Mouse (Mus musculus): ENCODE data around the gene Xpnpep2. TPM values are rescaled to one million over a fixed set of nuclear protein-coding genes. Genes with fewer than 3 reads are reported as not detected.

Gene Xpnpep2
- polyA plus RNA-seq, 1 experiment from 2014 or later = 0.05 TPM

GRCm38 (mm10) chrX:48153414-48153813, 44.9 kb downstream of the Xpnpep2 start:
- Histone ChIP-seq H3K4me1 (ENCODE audit: insufficient read depth) (peaks cover 16% of the 10 kb centered on the region), H3K4me2 (ENCODE audit: low read depth, low read length) (no peak overlapping the region), H3K4me3 (ENCODE audit: low read depth, low read length) (no peak overlapping the region), H3K27ac (ENCODE audit: low read depth) (no peak overlapping the region), H3K36me3 (replicated peaks; ENCODE audit: insufficient read depth, low read length) (peaks cover 3% of the 10 kb centered on the region; the same call in 1 of the 2 replicates), H3K9me3 (ENCODE audit: low read length) (no peaks in the 10 kb centered on the region), H3K9ac (replicated peaks) (no peak overlapping the region), H3K27me3 (ENCODE audit: insufficient read depth, low read length) (no peaks in the 10 kb centered on the region)
- TF ChIP-seq CTCF (IDR thresholded peaks at IDR 0.05; ENCODE audit: low read depth) (no peak), EP300 (IDR thresholded peaks at IDR 0.05; ENCODE audit: low read depth) (peak; percentile 91)
- peak; percentile 88 for ATAC-seq
- DNase-seq = no peak
- 34% methylated on average over 2 of the region's 2 CpGs for WGBS (ENCODE audit: insufficient replicate concordance)

- ATAC-seq = no peak
- DNase-seq = no peak
- TF ChIP-seq EP300 (IDR thresholded peaks at IDR 0.05; ENCODE audit: low read depth) = no peak
- no peak for TF ChIP-seq CTCF (IDR thresholded peaks at IDR 0.05; ENCODE audit: low read depth)
- Histone ChIP-seq H3K27ac (ENCODE audit: low read depth) (0 out of 2 replicates have a peak overlapping the region, but pooled peaks have one; percentile 29), H3K36me3 (replicated peaks; ENCODE audit: insufficient read depth, low read length) (peaks cover 3% of the 10 kb centered on the region; the same call in 1 of the 2 replicates), H3K4me1 (ENCODE audit: insufficient read depth) (peaks cover 16% of the 10 kb centered on the region), H3K9me3 (ENCODE audit: low read length) (no peaks in the 10 kb centered on the region), H3K4me2 (ENCODE audit: low read depth, low read length) (no peak overlapping the region), H3K9ac (replicated peaks) (no peak overlapping the region), H3K4me3 (ENCODE audit: low read depth, low read length) (no peak overlapping the region), H3K27me3 (ENCODE audit: insufficient read depth, low read length) (no peaks in the 10 kb centered on the region)
- WGBS (ENCODE audit: insufficient replicate concordance) = 47% methylated on average over 2 of the region's 2 CpGs
Measured at GRCm38 (mm10) chrX:48153949-48154348, 45.4 kb downstream of the Xpnpep2 start.

GRCm38 (mm10) chrX:48155489-48155888, 47.0 kb downstream of the Xpnpep2 start:
- no peak overlapping the region for H3K4me3 ChIP-seq (ENCODE audit: low read depth, low read length)
- DNase-seq = no peak
- no peaks in the 10 kb centered on the region for H3K27me3 ChIP-seq (ENCODE audit: insufficient read depth, low read length)
- H3K4me1 ChIP-seq (ENCODE audit: insufficient read depth) = peaks cover 16% of the 10 kb centered on the region
- WGBS (ENCODE audit: insufficient replicate concordance) = 81% methylated on average over 6 of the region's 6 CpGs
- H3K9me3 ChIP-seq (ENCODE audit: low read length) = no peaks in the 10 kb centered on the region
- H3K4me2 ChIP-seq (ENCODE audit: low read depth, low read length) = no peak overlapping the region
- ATAC-seq = no peak
- no peak overlapping the region for H3K9ac ChIP-seq (replicated peaks)
- peaks cover 3% of the 10 kb centered on the region; the same call in 1 of the 2 replicates for H3K36me3 ChIP-seq (replicated peaks; ENCODE audit: insufficient read depth, low read length)
- TF ChIP-seq EP300 (IDR thresholded peaks at IDR 0.05; ENCODE audit: low read depth) (no peak), CTCF (IDR thresholded peaks at IDR 0.05; ENCODE audit: low read depth) (no peak)
- no peak overlapping the region for H3K27ac ChIP-seq (ENCODE audit: low read depth)

GRCm38 (mm10) chrX:48157396-48157795, 48.9 kb downstream of the Xpnpep2 start:
- no peaks in the 10 kb centered on the region for H3K9me3 ChIP-seq (ENCODE audit: low read length)
- whole genome bisulfite sequencing (ENCODE audit: insufficient replicate concordance) = 83% methylated on average over 8 of the region's 8 CpGs
- peaks cover 3% of the 10 kb centered on the region; the same call in 1 of the 2 replicates for H3K36me3 ChIP-seq (replicated peaks; ENCODE audit: insufficient read depth, low read length)
- no peak overlapping the region for H3K9ac ChIP-seq (replicated peaks)
- H3K27ac ChIP-seq (ENCODE audit: low read depth) = no peak overlapping the region
- TF ChIP-seq CTCF (IDR thresholded peaks at IDR 0.05; ENCODE audit: low read depth) (no peak), EP300 (IDR thresholded peaks at IDR 0.05; ENCODE audit: low read depth) (no peak)
- no peaks in the 10 kb centered on the region for H3K27me3 ChIP-seq (ENCODE audit: insufficient read depth, low read length)
- no peak overlapping the region for H3K4me3 ChIP-seq (ENCODE audit: low read depth, low read length)
- no peak overlapping the region for H3K4me2 ChIP-seq (ENCODE audit: low read depth, low read length)
- no peak for DNase-seq
- peaks cover 12% of the 10 kb centered on the region for H3K4me1 ChIP-seq (ENCODE audit: insufficient read depth)
- no peak for ATAC-seq

GRCm38 (mm10) chrX:48158229-48158919, 49.8 kb downstream of the Xpnpep2 start:
- H3K9ac ChIP-seq (replicated peaks) = no peak overlapping the region
- TF ChIP-seq EP300 (IDR thresholded peaks at IDR 0.05; ENCODE audit: low read depth) (no peak), CTCF (IDR thresholded peaks at IDR 0.05; ENCODE audit: low read depth) (no peak)
- peaks cover 3% of the 10 kb centered on the region; the same call in 1 of the 2 replicates for H3K36me3 ChIP-seq (replicated peaks; ENCODE audit: insufficient read depth, low read length)
- WGBS (ENCODE audit: insufficient replicate concordance) = 78% methylated on average over 11 of the region's 11 CpGs
- H3K9me3 ChIP-seq (ENCODE audit: low read length) = no peaks in the 10 kb centered on the region
- ATAC-seq (no peak), DNase-seq (no peak)
- peaks cover 3% of the 10 kb centered on the region; the same call in 1 of the 2 replicates for H3K4me1 ChIP-seq (ENCODE audit: insufficient read depth)
- no peak overlapping the region for H3K4me3 ChIP-seq (ENCODE audit: low read depth, low read length)
- H3K27me3 ChIP-seq (ENCODE audit: insufficient read depth, low read length) = no peaks in the 10 kb centered on the region
- no peak overlapping the region for H3K27ac ChIP-seq (ENCODE audit: low read depth)
- no peak overlapping the region for H3K4me2 ChIP-seq (ENCODE audit: low read depth, low read length)

- 85% methylated on average over 1 of the region's 1 CpGs for WGBS (ENCODE audit: insufficient replicate concordance)
- no peak overlapping the region for H3K27ac ChIP-seq (ENCODE audit: low read depth)
- TF ChIP-seq CTCF (IDR thresholded peaks at IDR 0.05; ENCODE audit: low read depth) (no peak), EP300 (IDR thresholded peaks at IDR 0.05; ENCODE audit: low read depth) (no peak)
Measured at GRCm38 (mm10) chrX:48169892-48170291, 61.4 kb downstream of the Xpnpep2 start.

More at GRCm38 (mm10) chrX:48169892-48170291, 61.4 kb downstream of the Xpnpep2 start:
- Histone ChIP-seq H3K4me2 (ENCODE audit: low read depth, low read length) (no peak overlapping the region), H3K9me3 (ENCODE audit: low read length) (no peaks in the 10 kb centered on the region), H3K36me3 (replicated peaks; ENCODE audit: insufficient read depth, low read length) (no peaks in the 10 kb centered on the region), H3K4me3 (ENCODE audit: low read depth, low read length) (no peak overlapping the region), H3K9ac (replicated peaks) (no peak overlapping the region), H3K27me3 (ENCODE audit: insufficient read depth, low read length) (no peaks in the 10 kb centered on the region), H3K4me1 (ENCODE audit: insufficient read depth) (no peaks in the 10 kb centered on the region)
- DNase-seq = no peak
- no peak for ATAC-seq

Data from liver, postnatal 0 days (tissue).